Mouse (Mus musculus): ENCODE measurements at regions not wholly inside any gene's neighbourhood (a gene's known extent, or its start where the extent isn't known, plus 50 kb on each side); places are given as distances from the start of the nearest gene placed in this dataset.

GRCm38 (mm10) chr16:29706996-29707395, 127.9 kb downstream of the Opa1 start:
- WGBS: 93% methylated on average over 4 of the region's 4 CpGs
- peaks cover 84% of the 10 kb centered on the region for H3K27me3 ChIP-seq
- H3K9me3 ChIP-seq: no peaks in the 10 kb centered on the region

GRCm38 (mm10) chr16:29707656-29708055, 128.5 kb downstream of the Opa1 start:
- Histone ChIP-seq H3K36me3 (no peaks in the 10 kb centered on the region), H3K9ac (no peak overlapping the region), H3K4me1 (replicated peaks) (peaks cover 6% of the 10 kb centered on the region), H3K4me3 (no peak overlapping the region), H3K27ac (replicated peaks) (no peak overlapping the region), H3K9me3 (no peaks in the 10 kb centered on the region), H3K4me2 (no peak overlapping the region), H3K27me3 (peaks cover 90% of the 10 kb centered on the region)
- WGBS: 93% methylated on average over 11 of the region's 11 CpGs
- ATAC-seq (ENCODE audit: low read depth): no peak

More at GRCm38 (mm10) chr16:29706996-29707395, 127.9 kb downstream of the Opa1 start:
- H3K36me3 ChIP-seq: no peaks in the 10 kb centered on the region
- peaks cover 2% of the 10 kb centered on the region; the same call in 1 of the 2 replicates for H3K4me1 ChIP-seq (replicated peaks)
- no peak overlapping the region for H3K27ac ChIP-seq (replicated peaks)
- H3K4me2 ChIP-seq: no peak overlapping the region
- no peak for ATAC-seq (ENCODE audit: low read depth)
- H3K9ac ChIP-seq: no peak overlapping the region
- no peak overlapping the region for H3K4me3 ChIP-seq

DNA sequence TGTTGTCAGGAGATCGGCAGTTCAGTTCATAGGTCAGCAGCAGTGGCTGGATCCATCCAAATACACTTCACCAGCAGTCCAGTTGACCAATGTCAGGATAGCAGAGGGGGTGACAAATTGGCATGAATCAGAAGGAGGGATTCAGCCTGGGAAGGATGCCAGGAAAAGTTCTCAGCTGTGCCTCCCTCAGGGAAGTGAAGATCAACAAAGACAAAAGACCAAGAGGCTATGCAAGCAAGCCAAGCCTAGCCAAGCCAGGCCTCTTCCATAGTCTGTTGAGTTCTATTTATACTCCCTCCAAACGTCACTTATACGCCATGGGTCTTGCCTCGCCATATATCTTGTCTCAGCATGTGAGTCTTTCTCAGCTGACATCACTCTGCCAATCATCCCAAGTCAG, 129.9 kb downstream of the Opa1 start:
- H3K27ac ChIP-seq (replicated peaks): no peak overlapping the region
- peaks cover 93% of the 10 kb centered on the region for H3K27me3 ChIP-seq
- ATAC-seq (ENCODE audit: low read depth): no peak
- no peak overlapping the region for H3K4me3 ChIP-seq
- no peaks in the 10 kb centered on the region for H3K9me3 ChIP-seq
- H3K4me2 ChIP-seq: no peak overlapping the region
- H3K36me3 ChIP-seq: no peaks in the 10 kb centered on the region
- WGBS: 81% methylated on average over 4 of the region's 4 CpGs
- no peak overlapping the region for H3K9ac ChIP-seq
- peaks cover 6% of the 10 kb centered on the region for H3K4me1 ChIP-seq (replicated peaks)

GRCm38 (mm10) chr16:29711386-29711785, 132.3 kb downstream of the Opa1 start:
- Histone ChIP-seq H3K9ac (no peak overlapping the region), H3K4me1 (replicated peaks) (peaks cover 10% of the 10 kb centered on the region), H3K27me3 (peaks cover 97% of the 10 kb centered on the region), H3K4me2 (no peak overlapping the region), H3K27ac (replicated peaks) (no peak overlapping the region), H3K36me3 (no peaks in the 10 kb centered on the region), H3K4me3 (no peak overlapping the region), H3K9me3 (no peaks in the 10 kb centered on the region)
- ATAC-seq (ENCODE audit: low read depth): no peak

GRCm38 (mm10) chr16:29711912-29712681, 133.0 kb downstream of the Opa1 start:
- Histone ChIP-seq H3K9ac (no peak overlapping the region), H3K27ac (replicated peaks) (no peak overlapping the region), H3K27me3 (peaks cover 95% of the 10 kb centered on the region), H3K36me3 (no peaks in the 10 kb centered on the region), H3K4me1 (replicated peaks) (peaks cover 10% of the 10 kb centered on the region), H3K4me2 (no peak overlapping the region), H3K9me3 (no peaks in the 10 kb centered on the region), H3K4me3 (no peak overlapping the region)
- 0 out of 2 replicates have a peak, but pooled peaks have one; percentile 19 for ATAC-seq (ENCODE audit: low read depth)
- WGBS: 74% methylated on average over 12 of the region's 12 CpGs

DNA sequence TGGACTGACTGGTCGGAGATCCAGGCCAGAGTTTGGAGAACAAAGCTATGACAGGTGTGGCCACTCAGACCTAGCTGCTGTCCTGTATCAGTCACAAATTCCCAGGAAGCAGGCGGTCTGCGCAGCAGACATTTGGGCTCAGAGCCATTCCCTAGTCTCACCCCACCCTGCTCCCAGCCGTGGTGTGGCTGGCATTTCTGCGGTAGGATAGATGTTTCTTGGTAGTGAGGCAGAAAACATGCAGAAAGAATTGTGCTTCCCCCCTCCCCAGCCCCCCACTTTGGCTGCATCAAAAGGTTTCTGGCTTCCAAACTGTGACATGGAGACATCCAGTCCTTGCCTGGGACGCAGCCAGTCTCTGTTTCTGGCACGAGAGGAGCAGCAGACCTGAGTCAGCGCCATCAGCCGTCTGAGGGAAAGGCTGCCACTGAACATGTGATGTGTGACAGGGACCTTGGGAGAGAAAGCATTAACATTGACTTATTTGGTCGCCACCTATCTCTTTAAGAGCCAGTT, 135.5 kb downstream of the Opa1 start:
- Histone ChIP-seq H3K9me3 (no peaks in the 10 kb centered on the region), H3K4me3 (no peak overlapping the region), H3K27ac (replicated peaks) (no peak overlapping the region), H3K4me1 (replicated peaks) (peaks cover 23% of the 10 kb centered on the region), H3K9ac (no peak overlapping the region), H3K36me3 (no peaks in the 10 kb centered on the region), H3K4me2 (no peak overlapping the region), H3K27me3 (peaks cover 93% of the 10 kb centered on the region)
- WGBS: 67% methylated on average over 10 of the region's 10 CpGs
- no peak; the same call in 1 of the 2 replicates for ATAC-seq (ENCODE audit: low read depth)

GRCm38 (mm10) chr16:29718965-29719364, 139.8 kb downstream of the Opa1 start:
- Histone ChIP-seq H3K4me1 (replicated peaks) (peaks cover 30% of the 10 kb centered on the region), H3K4me3 (no peak overlapping the region), H3K27me3 (peaks cover 91% of the 10 kb centered on the region), H3K36me3 (no peaks in the 10 kb centered on the region), H3K27ac (replicated peaks) (no peak overlapping the region), H3K9ac (no peak overlapping the region), H3K4me2 (no peak overlapping the region), H3K9me3 (no peaks in the 10 kb centered on the region)
- 52% methylated on average over 10 of the region's 10 CpGs for WGBS
- ATAC-seq (ENCODE audit: low read depth): no peak

DNA sequence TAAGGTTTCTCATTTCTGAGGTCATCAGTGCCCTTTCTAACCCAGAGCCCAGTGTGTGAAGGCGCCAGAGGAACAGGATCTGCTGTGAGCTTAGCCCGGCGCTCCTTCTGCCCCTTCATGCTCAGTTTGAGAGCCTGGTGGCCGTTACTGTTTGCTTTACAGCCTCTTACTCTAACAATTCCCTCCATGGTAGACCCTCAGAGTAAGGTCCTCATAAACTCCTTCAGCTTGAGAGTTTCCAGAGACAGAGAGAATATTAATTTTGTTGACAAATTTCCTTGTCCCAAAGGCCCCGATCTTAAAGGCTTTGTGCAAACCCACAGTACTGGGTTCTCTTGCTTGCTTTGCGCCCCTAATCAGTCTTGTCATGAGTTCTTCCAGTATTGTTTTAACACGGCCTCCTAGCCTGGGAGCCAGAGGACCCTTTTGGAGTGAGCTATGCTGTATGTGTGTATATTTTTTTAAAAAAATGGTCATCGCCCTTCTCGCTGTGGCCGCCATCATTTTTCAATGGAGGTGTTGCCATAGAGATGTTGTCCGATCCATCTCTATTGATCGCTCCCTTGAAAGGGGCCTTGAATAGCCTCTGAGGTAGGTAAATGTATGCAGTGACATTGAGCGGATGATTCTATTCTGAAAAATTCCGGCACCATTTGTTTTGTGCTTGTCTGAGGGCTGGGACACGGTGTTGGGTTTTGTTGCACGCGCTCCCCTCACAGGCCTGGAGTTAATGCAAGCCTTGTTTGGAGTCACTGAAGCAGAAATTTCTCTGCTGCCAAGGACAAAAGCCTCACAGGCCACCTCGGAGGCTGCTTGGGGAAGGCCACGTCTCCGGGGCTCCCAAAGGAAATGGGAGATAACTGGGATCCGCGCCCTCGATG, 140.7 kb downstream of the Opa1 start:
- Histone ChIP-seq H3K9me3 (no peaks in the 10 kb centered on the region), H3K27me3 (peaks cover 89% of the 10 kb centered on the region), H3K4me1 (replicated peaks) (peaks cover 28% of the 10 kb centered on the region), H3K4me3 (no peak overlapping the region), H3K4me2 (no peak overlapping the region), H3K36me3 (no peaks in the 10 kb centered on the region), H3K9ac (0 out of 2 replicates have a peak overlapping the region, but pooled peaks have one; percentile 8), H3K27ac (replicated peaks) (no peak overlapping the region)
- ATAC-seq (ENCODE audit: low read depth): peak; percentile 75; the same call in 1 of the 2 replicates
- 32% methylated on average over 23 of the region's 23 CpGs for WGBS

- Histone ChIP-seq H3K4me2 (no peak overlapping the region), H3K36me3 (no peaks in the 10 kb centered on the region), H3K9me3 (no peaks in the 10 kb centered on the region), H3K4me1 (replicated peaks) (peaks cover 38% of the 10 kb centered on the region), H3K27me3 (peaks cover 97% of the 10 kb centered on the region), H3K4me3 (no peak overlapping the region), H3K27ac (replicated peaks) (no peak overlapping the region), H3K9ac (no peak overlapping the region)
- WGBS: 26% methylated on average over 5 of the region's 5 CpGs
- ATAC-seq (ENCODE audit: low read depth): 0 out of 2 replicates have a peak, but pooled peaks have one; percentile 51
Measured at GRCm38 (mm10) chr16:29725153-29725552, 146.0 kb downstream of the Opa1 start.

DNA sequence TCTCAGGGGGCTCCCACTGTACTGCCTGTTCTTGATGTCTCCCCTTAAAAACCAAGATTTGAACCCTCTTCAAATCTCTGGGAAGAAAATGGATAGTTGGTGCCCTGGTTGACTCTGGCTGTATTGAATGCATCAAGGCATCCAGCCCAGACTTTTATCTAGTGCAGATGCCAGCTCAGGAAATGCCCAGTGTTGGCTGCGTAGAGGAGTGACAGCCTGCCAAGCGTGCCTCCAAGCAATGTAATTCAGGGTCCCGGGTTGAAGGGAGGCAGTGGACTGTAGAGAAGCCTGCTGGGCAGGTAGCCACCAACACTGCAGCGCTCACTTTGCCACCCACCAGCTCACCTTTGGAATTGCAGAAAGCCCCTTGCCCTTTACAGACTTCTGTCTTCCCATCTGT, 146.4 kb downstream of the Opa1 start:
- 41% methylated on average over 4 of the region's 4 CpGs for WGBS
- 0 out of 2 replicates have a peak, but pooled peaks have one; percentile 48 for ATAC-seq (ENCODE audit: low read depth)
- Histone ChIP-seq H3K4me3 (no peak overlapping the region), H3K36me3 (no peaks in the 10 kb centered on the region), H3K27me3 (peaks cover 97% of the 10 kb centered on the region), H3K9me3 (no peaks in the 10 kb centered on the region), H3K4me1 (replicated peaks) (peaks cover 34% of the 10 kb centered on the region), H3K27ac (replicated peaks) (no peak overlapping the region), H3K4me2 (no peak overlapping the region), H3K9ac (no peak overlapping the region)

- H3K4me3 ChIP-seq: no peak overlapping the region
- ATAC-seq (ENCODE audit: low read depth): no peak
- no peaks in the 10 kb centered on the region for H3K9me3 ChIP-seq
- WGBS: 87% methylated on average over 7 of the region's 7 CpGs
- peaks cover 29% of the 10 kb centered on the region for H3K4me1 ChIP-seq (replicated peaks)
- H3K9ac ChIP-seq: no peak overlapping the region
- peaks cover 97% of the 10 kb centered on the region for H3K27me3 ChIP-seq
- no peaks in the 10 kb centered on the region for H3K36me3 ChIP-seq
- H3K27ac ChIP-seq (replicated peaks): no peak overlapping the region
- H3K4me2 ChIP-seq: no peak overlapping the region
Measured at GRCm38 (mm10) chr16:29727397-29727796, 148.3 kb downstream of the Opa1 start.
